Mouse (Mus musculus) G1E (cell line): ENCODE data around the gene Tmtc2. TPM values are rescaled to one million over a fixed set of nuclear protein-coding genes. Genes with fewer than 3 reads are reported as not detected.
"Not testable (repeated sequence)": the region's sequence is repeated elsewhere in the genome, so short reads cannot be mapped to it uniquely, and the experiment has no call there.

Experiments
- ATAC-seq: 2 replicates; pipeline ENCODE4 v1.8.0; 2016; ENCODE audit warnings: mild to moderate bottlenecking; ENCODE audit not compliant: insufficient number of reproducible peaks, poor library complexity, low FRiP score, severe bottlenecking; ENCODE audit errors: extremely low read depth
- DNase-seq: peaks from one replicate; pipeline ENCODE4 v3.0.0; 2012; ENCODE audit warnings: low spot score
- H3K27me3 ChIP-seq: 2 replicates; pipeline ENCODE4 v1.6.1; 2012; ENCODE audit warnings: mild to moderate bottlenecking, low read length, inconsistent platforms; ENCODE audit not compliant: insufficient read depth
- H3K36me3 ChIP-seq: replicated peaks from 2 replicates; pipeline ENCODE3; 2012; ENCODE audit warnings: mild to moderate bottlenecking, inconsistent platforms
- H3K4me1 ChIP-seq: 2 replicates; pipeline ENCODE4 v1.6.1; 2012; ENCODE audit warnings: low read depth, low read length, inconsistent platforms, mixed read lengths; ENCODE audit not compliant: insufficient read depth
- H3K4me3 ChIP-seq: 2 replicates; pipeline ENCODE4 v1.5.1; 2012; ENCODE audit warnings: low read depth, mild to moderate bottlenecking, inconsistent platforms, low read length, moderate library complexity, mixed read lengths
- H3K9me3 ChIP-seq: replicated peaks from 2 replicates; pipeline ENCODE4 v1.6.1; 2012; ENCODE audit warnings: inconsistent platforms
- CTCF ChIP-seq: IDR thresholded peaks from 2 replicates; pipeline ENCODE4 v1.5.1; 2012; ENCODE audit warnings: low read depth, low read length, inconsistent platforms, mixed read lengths
- GATA1 ChIP-seq: IDR thresholded peaks from 2 replicates; pipeline ENCODE4 v1.6.1; 2012; ENCODE audit warnings: borderline replicate concordance, low read length, inconsistent platforms, mixed read lengths
- GATA2 ChIP-seq: IDR thresholded peaks from 2 replicates; pipeline ENCODE4 v1.6.1; 2012; ENCODE audit warnings: low read depth, low read length, inconsistent platforms, borderline replicate concordance
- POLR2AphosphoS5 ChIP-seq: IDR thresholded peaks from 2 replicates; pipeline ENCODE4 v1.6.1; 2012; ENCODE audit warnings: low read depth, low read length, inconsistent platforms; ENCODE audit not compliant: insufficient replicate concordance
- TAL1 ChIP-seq: conservative IDR thresholded peaks from 2 replicates; pipeline ENCODE4 v1.6.1; 2012; ENCODE audit warnings: low read depth, low read length, inconsistent platforms, mixed read lengths
- polyA plus RNA-seq: library from polyadenylated mRNA; stranded (reverse); fragments of >175 nt; gene quantifications from 2 replicates; pipeline ENCODE4 v1.2.3, GENCODE M21; 2012
- total RNA-seq, 2 experiments: library from RNA; stranded (forward) in 1 of 2; stranded (reverse) in 1 of 2; fragments of 200-1000 nt in 1 of 2; fragments of >200 nt in 1 of 2; fragmentation: Nextera tagmentation in 1 of 2; gene quantifications; 2 replicates each; pipeline ENCODE4 v1.2.3; 2014 to 2017

Tmtc2 gene
- total and polyA plus RNA-seq, 3 experiments, result 0.86 to 14.4 (median 5.3) TPM

GRCm38 (mm10) chr10:105284171-105284570 lies 290.1 kb downstream of the Tmtc2 start:
- no peak for ATAC-seq
- no peak for TF ChIP-seq POLR2AphosphoS5
- TF ChIP-seq GATA2, result no peak
- no peak for TF ChIP-seq GATA1
- TF ChIP-seq CTCF, result no peak
- no peak for TF ChIP-seq TAL1
- H3K9me3 ChIP-seq, result no peaks in the 10 kb centered on the region

DNA sequence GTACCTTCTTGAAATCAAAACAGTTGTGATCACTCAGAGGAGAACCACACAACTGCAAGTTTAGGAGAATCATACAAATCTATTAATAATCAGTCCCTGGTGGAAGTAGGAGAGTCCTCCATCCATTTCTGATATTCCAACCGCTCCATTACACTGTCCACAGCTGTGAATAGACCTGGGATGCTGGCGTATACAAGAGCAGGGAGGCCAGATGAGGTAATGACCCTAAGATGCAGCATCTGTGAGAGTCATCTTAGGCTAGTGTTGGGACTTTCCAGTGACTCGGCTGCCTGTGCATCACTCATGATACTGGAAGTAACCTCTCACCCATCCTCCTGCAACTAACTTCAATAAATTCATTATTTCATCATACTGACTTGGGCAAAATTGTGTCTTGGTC lies 293.3 kb downstream of the Tmtc2 start:
- H3K4me3 ChIP-seq, result no peak overlapping the region
- no peak for DNase-seq

More at GRCm38 (mm10) chr10:105284171-105284570, 290.1 kb downstream of the Tmtc2 start:
- DNase-seq, result no peak
- Histone ChIP-seq H3K36me3 (no peaks in the 10 kb centered on the region), H3K4me3 (no peak overlapping the region), H3K27me3 (no peaks in the 10 kb centered on the region), H3K4me1 (no peaks in the 10 kb centered on the region)

GRCm38 (mm10) chr10:105260053-105260452 lies 314.2 kb downstream of the Tmtc2 start:
- DNase-seq, result no peak
- TF ChIP-seq CTCF (no peak), GATA2 (no peak), TAL1 (no peak), GATA1 (no peak), POLR2AphosphoS5 (no peak)
- Histone ChIP-seq H3K4me3 (no peak overlapping the region), H3K36me3 (no peaks in the 10 kb centered on the region), H3K27me3 (no peaks in the 10 kb centered on the region), H3K4me1 (no peaks in the 10 kb centered on the region), H3K9me3 (no peaks in the 10 kb centered on the region)
- no peak for ATAC-seq

More for the DNA sequence above, 293.3 kb downstream of the Tmtc2 start:
- Histone ChIP-seq H3K9me3 (no peaks in the 10 kb centered on the region), H3K36me3 (no peaks in the 10 kb centered on the region), H3K27me3 (no peaks in the 10 kb centered on the region), H3K4me1 (no peaks in the 10 kb centered on the region)
- no peak for ATAC-seq
- no peak for TF ChIP-seq TAL1
- no peak for TF ChIP-seq GATA2
- TF ChIP-seq POLR2AphosphoS5, result no peak
- TF ChIP-seq GATA1, result no peak
- TF ChIP-seq CTCF, result no peak

- H3K27me3 ChIP-seq, H3K9me3 ChIP-seq, ATAC-seq, H3K4me1 ChIP-seq, DNase-seq, H3K4me3 ChIP-seq, H3K36me3 ChIP-seq: not testable (repeated sequence)
These were observed 336.0 kb downstream of the Tmtc2 start for GRCm38 (mm10) chr10:105238291-105238690.

DNA sequence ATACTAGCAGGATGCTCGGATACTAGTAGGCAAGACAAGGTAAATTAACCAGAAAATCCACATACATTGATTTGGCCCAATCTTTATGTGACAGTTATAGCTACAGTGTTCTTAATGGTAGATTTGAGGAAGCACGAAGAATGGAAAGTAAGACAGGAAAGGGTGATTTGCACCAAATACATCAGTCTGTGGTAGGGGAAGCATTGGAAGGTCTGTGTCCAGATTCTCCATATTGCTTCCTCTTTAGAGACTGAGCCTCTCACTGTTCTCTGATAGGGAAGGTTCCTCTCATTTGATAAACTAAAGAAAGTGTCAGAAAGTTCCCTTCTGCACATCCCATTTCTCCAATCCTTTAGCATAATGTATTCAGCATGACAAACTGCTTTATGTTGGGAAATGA lies 341.4 kb downstream of the Tmtc2 start:
- ATAC-seq (no peak), DNase-seq (no peak)
- H3K4me3 ChIP-seq, result no peak overlapping the region
- H3K4me1 ChIP-seq, result no peaks in the 10 kb centered on the region; the same call in 1 of the 2 replicates
- TF ChIP-seq GATA1 (no peak), CTCF (no peak), TAL1 (no peak), POLR2AphosphoS5 (no peak), GATA2 (no peak)
- H3K9me3 ChIP-seq, result no peaks in the 10 kb centered on the region
- H3K27me3 ChIP-seq, result no peaks in the 10 kb centered on the region
- H3K36me3 ChIP-seq, result no peaks in the 10 kb centered on the region

GRCm38 (mm10) chr10:105230416-105230815 lies 343.8 kb downstream of the Tmtc2 start:
- TF ChIP-seq TAL1 (no peak), GATA2 (no peak), CTCF (no peak), POLR2AphosphoS5 (no peak), GATA1 (no peak)

GRCm38 (mm10) chr10:105228623-105229022 lies 345.6 kb downstream of the Tmtc2 start:
- Histone ChIP-seq H3K36me3 (no peaks in the 10 kb centered on the region), H3K9me3 (no peaks in the 10 kb centered on the region), H3K4me1 (peaks cover 19% of the 10 kb centered on the region), H3K27me3 (no peaks in the 10 kb centered on the region), H3K4me3 (no peak overlapping the region)
- no peak for TF ChIP-seq TAL1
- no peak for TF ChIP-seq CTCF
- TF ChIP-seq GATA1, result no peak
- TF ChIP-seq POLR2AphosphoS5, result no peak
- TF ChIP-seq GATA2, result no peak
- ATAC-seq (no peak), DNase-seq (no peak)

More at GRCm38 (mm10) chr10:105230416-105230815, 343.8 kb downstream of the Tmtc2 start:
- Histone ChIP-seq H3K27me3 (no peaks in the 10 kb centered on the region), H3K4me3 (no peak overlapping the region), H3K36me3 (no peaks in the 10 kb centered on the region), H3K4me1 (peaks cover 8% of the 10 kb centered on the region), H3K9me3 (no peaks in the 10 kb centered on the region)
- ATAC-seq (no peak), DNase-seq (no peak)
